Mouse (Mus musculus): ENCODE results near the gene Ptgds.

The Ptgds gene

GRCm38 (mm10) chr2:25479551-25480311 is 9.9 kb upstream of the Ptgds start:
- no peak for DNase-seq

- DNase-seq = no peak
These were observed 8.3 kb upstream of the Ptgds start for GRCm38 (mm10) chr2:25477967-25478675.

GRCm38 (mm10) chr2:25477541-25477940 is 7.7 kb upstream of the Ptgds start:
- DNase-seq = no peak

GRCm38 (mm10) chr2:25472550-25472949 is 2.7 kb upstream of the Ptgds start:
- DNase-seq = no peak

GRCm38 (mm10) chr2:25468962-25469915 is 607 bp downstream of the Ptgds start:
- no peak for DNase-seq

GRCm38 (mm10) chr2:25467606-25468303 is 2.1 kb downstream of the Ptgds start:
- DNase-seq = no peak

GRCm38 (mm10) chr2:25465816-25466635 is 3.8 kb downstream of the Ptgds start:
- peak; percentile 14 for DNase-seq

GRCm38 (mm10) chr2:25465256-25465655 is 4.6 kb downstream of the Ptgds start:
- DNase-seq = no peak

GRCm38 (mm10) chr2:25463630-25464029 is 6.2 kb downstream of the Ptgds start:
- DNase-seq = no peak

- no peak for DNase-seq
These were observed 8.4 kb downstream of the Ptgds start for GRCm38 (mm10) chr2:25461407-25461806.

GRCm38 (mm10) chr2:25460551-25461309 is 9.1 kb downstream of the Ptgds start, which contains the start of gene Paxx:
Gene Paxx (minus strand): TSS chr2:25461094.
- DNase-seq = peak; percentile 94

- no peak for DNase-seq
These were observed 9.7 kb downstream of the Ptgds start for GRCm38 (mm10) chr2:25460135-25460534.

- no peak for DNase-seq
These were observed 10.9 kb downstream of the Ptgds start for GRCm38 (mm10) chr2:25458911-25459310.

GRCm38 (mm10) chr2:25457022-25457896 is 12.6 kb downstream of the Ptgds start:
- no peak for DNase-seq

- no peak for DNase-seq
These were observed 13.5 kb downstream of the Ptgds start, which contains the start of gene Clic3 for GRCm38 (mm10) chr2:25456205-25456953. Gene Clic3 (plus strand): TSS chr2:25456838.

GRCm38 (mm10) chr2:25452951-25453350 is 16.9 kb downstream of the Ptgds start:
- no peak for DNase-seq

GRCm38 (mm10) chr2:25450853-25451647 is 18.8 kb downstream of the Ptgds start:
- DNase-seq = no peak

GRCm38 (mm10) chr2:25442682-25443081 is 27.2 kb downstream of the Ptgds start:
- DNase-seq = no peak
